Comparison of ENCODE assay signal across 24 mouse cellular contexts in genomic region chr9:74877709-74878108, GRCm38 (mm10). TPM values are rescaled to one million over a fixed set of nuclear protein-coding genes. Genes with fewer than 3 reads are reported as not detected.
DNase-seq lines count a peak whose midpoint lies in the region; ATAC-seq and TF ChIP-seq lines count a peak whose summit lies in the region.
"Had no signal": no experiment of that assay in that cellular context is flagged by ENCODE, and none has a peak within 500 bp of the region (broad histone marks: within the 10 kb centered on the region; RNA-seq: fewer than 3 reads in every experiment).

No protein-coding gene starts in this region.

- H3K4me1 ChIP-seq in liver, adult 2 months (ENCODE audit: control insufficient read depth, insufficient read depth, low read length), result peaks cover 17% of the 10 kb centered on the region
- H3K4me1 ChIP-seq in liver, embryonic 11.5 days (replicated peaks; ENCODE audit: control insufficient read depth, insufficient read depth, low read length), result no peaks in the 10 kb centered on the region
- no peaks in the 10 kb centered on the region for H3K4me1 ChIP-seq in liver, embryonic 12.5 days
- H3K4me1 ChIP-seq in liver, embryonic 16.5 days (ENCODE audit: control insufficient read depth, low read depth, low read length), result no peaks in the 10 kb centered on the region
- H3K4me1 ChIP-seq in liver, postnatal 0 days (ENCODE audit: insufficient read depth), result no peaks in the 10 kb centered on the region
- H3K4me1 ChIP-seq in hindbrain, embryonic 16.5 days (ENCODE audit: control insufficient read depth, insufficient read depth, low read depth, low read length), result no peaks in the 10 kb centered on the region

- no peak overlapping the region for H3K9ac ChIP-seq in liver, adult 2 months (ENCODE audit: low read depth, low read length)
- no peak overlapping the region for H3K9ac ChIP-seq in liver, embryonic 11.5 days (ENCODE audit: low read depth, low read length)
- no peak overlapping the region for H3K9ac ChIP-seq in liver, embryonic 12.5 days
- no peak overlapping the region for H3K9ac ChIP-seq in liver, embryonic 16.5 days (ENCODE audit: low read depth, low read length)
- H3K9ac ChIP-seq in liver, postnatal 0 days (replicated peaks), result no peak overlapping the region
- H3K9ac ChIP-seq in hindbrain, embryonic 16.5 days (ENCODE audit: low read depth, low read length), result no peak overlapping the region

- no peak overlapping the region for H3K4me2 ChIP-seq in liver, embryonic 11.5 days
- H3K4me2 ChIP-seq in liver, embryonic 12.5 days, result no peak overlapping the region
- no peak overlapping the region for H3K4me2 ChIP-seq in liver, embryonic 16.5 days (ENCODE audit: low read depth, low read length)
- no peak overlapping the region for H3K4me2 ChIP-seq in liver, postnatal 0 days (ENCODE audit: low read depth, low read length)
- no peak overlapping the region for H3K4me2 ChIP-seq in hindbrain, embryonic 16.5 days (ENCODE audit: low read length)

- no peak overlapping the region for H3K4me3 ChIP-seq in liver, adult 2 months (ENCODE audit: insufficient read depth, low read depth, low read length)
- H3K4me3 ChIP-seq in liver, embryonic 11.5 days (ENCODE audit: low read depth, low read length), result no peak overlapping the region
- H3K4me3 ChIP-seq in liver, embryonic 12.5 days, result no peak overlapping the region
- no peak overlapping the region for H3K4me3 ChIP-seq in liver, embryonic 16.5 days (ENCODE audit: low read depth, low read length)
- no peak overlapping the region for H3K4me3 ChIP-seq in liver, postnatal 0 days (ENCODE audit: low read depth, low read length)
- no peak overlapping the region for H3K4me3 ChIP-seq in hindbrain, embryonic 16.5 days (ENCODE audit: low read length)

- DNase-seq in liver, adult 2 months (ENCODE audit: extremely low read depth, low read depth, low spot score), result peak; percentile 62
- no peak for DNase-seq in liver, embryonic 11.5 days (ENCODE audit: low spot score)
- DNase-seq in liver, result no peak
- DNase-seq in liver, postnatal 0 days, result no peak
- DNase-seq in adrenal gland, postnatal 10 days, result no peak
- DNase-seq: adrenal gland, adult 2 months; adrenal gland, adult 8-10 months; adrenal gland, postnatal 14 days; adrenal gland, postnatal 25 days; adrenal gland, postnatal 36 days; B cell, adult 2 months; cerebellum, adult 11 months; cerebellum, adult 11-12 months; cerebellum, adult 18-20 months had no signal

- peaks cover 61% of the 10 kb centered on the region for H3K36me3 ChIP-seq in liver, adult 2 months (ENCODE audit: control insufficient read depth, insufficient read depth, low read length)
- H3K36me3 ChIP-seq in liver, embryonic 11.5 days (ENCODE audit: control insufficient read depth, insufficient read depth, low read length), result no peaks in the 10 kb centered on the region
- H3K36me3 ChIP-seq in liver, embryonic 12.5 days, result no peaks in the 10 kb centered on the region
- H3K36me3 ChIP-seq in liver, embryonic 16.5 days (ENCODE audit: control insufficient read depth, insufficient read depth), result no peaks in the 10 kb centered on the region
- peaks cover 4% of the 10 kb centered on the region; the same call in 1 of the 2 replicates for H3K36me3 ChIP-seq in liver, postnatal 0 days (replicated peaks; ENCODE audit: insufficient read depth, low read length)
- no peaks in the 10 kb centered on the region for H3K36me3 ChIP-seq in hindbrain, embryonic 16.5 days (ENCODE audit: control insufficient read depth, insufficient read depth, low read length)
- H3K36me3 ChIP-seq: G1E had no signal

- H3K27me3 ChIP-seq in liver, adult 2 months (ENCODE audit: control insufficient read depth, insufficient read depth, low read length), result no peaks in the 10 kb centered on the region
- H3K27me3 ChIP-seq in liver, embryonic 11.5 days (replicated peaks; ENCODE audit: control insufficient read depth, insufficient read depth, low read length), result no peaks in the 10 kb centered on the region
- H3K27me3 ChIP-seq in liver, embryonic 12.5 days (replicated peaks), result 0 out of 2 replicates have a peak, but pooled peaks cover 3% of the 10 kb centered on the region
- no peaks in the 10 kb centered on the region for H3K27me3 ChIP-seq in liver, embryonic 16.5 days (ENCODE audit: control insufficient read depth, insufficient read depth, low read depth, low read length)
- no peaks in the 10 kb centered on the region for H3K27me3 ChIP-seq in liver, postnatal 0 days (ENCODE audit: insufficient read depth, low read length)
- no peaks in the 10 kb centered on the region; the same call in 1 of the 2 replicates for H3K27me3 ChIP-seq in hindbrain, embryonic 16.5 days (replicated peaks; ENCODE audit: control insufficient read depth, insufficient read depth, low read length)

- no peak for TF ChIP-seq CTCF in liver, adult 2 months (IDR thresholded peaks at IDR 0.05; ENCODE audit: low read depth, low read length)
- no peak for TF ChIP-seq CTCF in liver, postnatal 0 days (IDR thresholded peaks at IDR 0.05; ENCODE audit: low read depth)

- WGBS in liver, adult 2 months, result 18% methylated on average over 2 of the region's 2 CpGs
- WGBS in liver, embryonic 11.5 days, result 74% methylated on average over 2 of the region's 2 CpGs
- WGBS in liver, embryonic 12.5 days (ENCODE audit: insufficient replicate concordance), result 54% methylated on average over 2 of the region's 2 CpGs
- 46% methylated on average over 2 of the region's 2 CpGs for WGBS in liver, embryonic 16.5 days (ENCODE audit: insufficient replicate concordance)
- WGBS in liver, postnatal 0 days (ENCODE audit: insufficient replicate concordance), result 52% methylated on average over 2 of the region's 2 CpGs
- 83% methylated on average over 2 of the region's 2 CpGs for WGBS in hindbrain, embryonic 16.5 days

- no peak for TF ChIP-seq POLR2A in liver, adult 2 months (IDR thresholded peaks at IDR 0.05; ENCODE audit: extremely low read depth, insufficient read depth, low read length)

- no peaks in the 10 kb centered on the region for H3K9me3 ChIP-seq in liver, embryonic 11.5 days (ENCODE audit: control insufficient read depth, low read length)
- H3K9me3 ChIP-seq in liver, embryonic 12.5 days (replicated peaks), result no peaks in the 10 kb centered on the region
- no peaks in the 10 kb centered on the region for H3K9me3 ChIP-seq in liver, embryonic 16.5 days (replicated peaks; ENCODE audit: control insufficient read depth, low read length)
- H3K9me3 ChIP-seq in liver, postnatal 0 days (ENCODE audit: low read length), result no peaks in the 10 kb centered on the region
- no peaks in the 10 kb centered on the region for H3K9me3 ChIP-seq in hindbrain, embryonic 16.5 days (ENCODE audit: control insufficient read depth, low read length)

- ATAC-seq in liver, embryonic 11.5 days (replicated peaks; ENCODE audit: low FRiP score), result no peak
- peak; percentile 30; the same call in 1 of the 2 replicates for ATAC-seq in liver, embryonic 12.5 days
- ATAC-seq in liver, embryonic 16.5 days (ENCODE audit: low read depth), result peak; percentile 48
- ATAC-seq in liver, postnatal 0 days, result peak; percentile 58
- ATAC-seq in hindbrain, embryonic 16.5 days, result no peak
- ATAC-seq: activated CD4-positive, CD25-positive, alpha-beta regulatory T cell, adult 4 months; CD4-positive, CD25-positive, alpha-beta regulatory T cell, adult 4 months; Patski had no signal

- no peak overlapping the region for H3K27ac ChIP-seq in liver, adult 2 months (replicated peaks; ENCODE audit: insufficient read depth, low read depth, low read length)
- no peak overlapping the region for H3K27ac ChIP-seq in liver, embryonic 11.5 days (ENCODE audit: low read depth, low read length)
- no peak overlapping the region for H3K27ac ChIP-seq in liver, embryonic 12.5 days
- H3K27ac ChIP-seq in liver, embryonic 16.5 days (ENCODE audit: low read length), result no peak overlapping the region
- H3K27ac ChIP-seq in liver, postnatal 0 days (ENCODE audit: low read depth), result no peak overlapping the region
- H3K27ac ChIP-seq in hindbrain, embryonic 16.5 days (ENCODE audit: low read depth, low read length), result no peak overlapping the region

- H3K79me2 ChIP-seq in liver, adult 2 months (ENCODE audit: control insufficient read depth, insufficient read depth, low read length), result peaks cover 14% of the 10 kb centered on the region; the same call in 1 of the 2 replicates

- TF ChIP-seq EP300 in liver, postnatal 0 days (IDR thresholded peaks at IDR 0.05; ENCODE audit: low read depth), result no peak

RNA-seq across cellular contexts. Expression of gene Onecut1, which starts 16.0 kb away (rescaled TPM):
- total RNA-seq in liver, adult 2 months (2014; rRNA removed), result 1.9 and 2.5 TPM in 2 replicates
- 11.1 and 32.1 TPM in 2 replicates for polyA plus RNA-seq in liver, adult 2 months (2012; rRNA removed)
- 3.4 and 4.1 TPM in 2 replicates for polyA plus RNA-seq in liver, embryonic 11.5 days (2014; fragmentation: Nextera tagmentation; extraction: Ambion mirVana)
- 2.1 and 2.6 TPM in 2 replicates for polyA plus RNA-seq in liver, embryonic 12.5 days (2016; fragmentation: Nextera tagmentation; extraction: Ambion mirVana)
- polyA plus RNA-seq in liver, embryonic 16.5 days (2015; fragmentation: Nextera tagmentation; extraction: Ambion mirVana), result 2.4 and 2.6 TPM in 2 replicates
- polyA plus RNA-seq in liver, postnatal 0 days (2015; fragmentation: Nextera tagmentation; extraction: Ambion mirVana), result 7.5 and 9.1 TPM in 2 replicates
- 1 to 10 TPM; 1.1 to 4.8 TPM for total RNA-seq in adrenal gland, postnatal 10 days (2021)
- 3.4 and 4.6 TPM in 2 replicates for polyA plus RNA-seq in hindbrain, embryonic 16.5 days (2015; fragmentation: Nextera tagmentation; extraction: Ambion mirVana)
- total RNA-seq: adrenal gland, adult 18-20 months; adrenal gland, postnatal 25 days; CH12.LX; MEL had no signal
- polyA plus RNA-seq: activated CD4-positive, CD25-positive, alpha-beta regulatory T cell, adult 4 months; CD4-positive, CD25-positive, alpha-beta regulatory T cell, adult 4 months; G1E; Patski had no signal

Comparison
In these comparisons a context has a peak if more than half of its experiments do, and no peak if none do; other contexts are left out.
1. ATAC-seq: peak in liver, embryonic 12.5 days (single experiment), liver, embryonic 16.5 days (single experiment) and liver, postnatal 0 days (single experiment); none in liver, embryonic 11.5 days (single experiment) and hindbrain, embryonic 16.5 days (single experiment).